Mouse (Mus musculus) midbrain, embryonic 14.5 days (tissue): ENCODE measurements at regions not wholly inside any gene's neighbourhood (a gene's known extent, or its start where the extent isn't known, plus 50 kb on each side); places are given as distances from the start of the nearest gene placed in this dataset.

ENCODE experiments used
- ATAC-seq: fragments of 200-750 bp; cut with Nextera tagmentation; 2 replicates; pipeline ENCODE4 v1.8.0; 2017; ENCODE audit warnings: moderate number of reproducible peaks, moderate library complexity; ENCODE audit not compliant: low FRiP score, low TSS enrichment
- DNase-seq: peaks from one replicate; pipeline ENCODE4 v3.0.0-alpha.2; 2015
- H3K27ac ChIP-seq: fragments of 300-500 bp; sonication (generic); replicated peaks from 2 replicates; pipeline ENCODE4 v1.5.1; 2014; ENCODE audit warnings: mild to moderate bottlenecking, low read depth, low read length, moderate library complexity
- H3K27me3 ChIP-seq: fragments of 300-500 bp; sonication (generic); 2 replicates; pipeline ENCODE4 v1.6.1; 2014; ENCODE audit warnings: low read length, control low read depth, mixed read lengths; ENCODE audit not compliant: control insufficient read depth, insufficient read depth
- H3K36me3 ChIP-seq: fragments of 300-500 bp; sonication (generic); 2 replicates; pipeline ENCODE4 v1.6.1; 2014; ENCODE audit warnings: low read length, control low read depth; ENCODE audit not compliant: control insufficient read depth, insufficient read depth
- H3K4me1 ChIP-seq: fragments of 300-500 bp; sonication (generic); 2 replicates; pipeline ENCODE4 v1.6.1; 2014; ENCODE audit warnings: mild to moderate bottlenecking, antibody characterized with exemption, low read length, control low read depth; ENCODE audit not compliant: control insufficient read depth, insufficient read depth
- H3K4me2 ChIP-seq: fragments of 300-500 bp; sonication (generic); 2 replicates; pipeline ENCODE4 v1.6.1; 2014; ENCODE audit warnings: mild to moderate bottlenecking, low read length, moderate library complexity
- H3K4me3 ChIP-seq: fragments of 300-500 bp; sonication (generic); replicated peaks from 2 replicates; pipeline ENCODE4 v1.5.1; 2014; ENCODE audit warnings: low read depth, low read length
- H3K9ac ChIP-seq: fragments of 300-500 bp; sonication (generic); replicated peaks from 2 replicates; pipeline ENCODE4 v1.6.1; 2014; ENCODE audit warnings: mild to moderate bottlenecking, low read length, moderate library complexity
- H3K9me3 ChIP-seq: fragments of 300-500 bp; sonication (generic); 2 replicates; pipeline ENCODE4 v1.6.1; 2016; ENCODE audit warnings: low read length, control low read depth, mixed read lengths; ENCODE audit not compliant: control insufficient read depth
- WGBS: fragments of 180-500 bp; shearing (Covaris S2); extraction: QIAGEN DNeasy Blood & Tissue Kit; methylation state at CpG from one replicate; pipeline ENCODE4 v1.1.7; 2014; 5-methylcytosine and 5-hydroxymethylcytosine counted together

- no peaks in the 10 kb centered on the region for H3K9me3 ChIP-seq
- peak; percentile 25; the same call in 1 of the 2 replicates for ATAC-seq
- 96% methylated on average over 3 of the region's 3 CpGs for WGBS
- H3K27ac ChIP-seq, result no peak overlapping the region
- H3K36me3 ChIP-seq, result no peaks in the 10 kb centered on the region
- no peaks in the 10 kb centered on the region for H3K4me1 ChIP-seq
- H3K9ac ChIP-seq, result no peak overlapping the region
- no peak for DNase-seq
- no peak overlapping the region for H3K4me2 ChIP-seq
- H3K27me3 ChIP-seq, result no peaks in the 10 kb centered on the region
- H3K4me3 ChIP-seq, result no peak overlapping the region
Measured at GRCm38 (mm10) chr6:58160852-58161251, 57.8 kb downstream of the Vmn1r27 start.
